Mouse (Mus musculus): Measurements from ENCODE around the gene Myo3b. TPM values are rescaled to one million over a fixed set of nuclear protein-coding genes. Genes with fewer than 3 reads are reported as not detected.

The Myo3b gene
- polyA plus RNA-seq, 1 experiment from 2014 or later, result not detected

DNA sequence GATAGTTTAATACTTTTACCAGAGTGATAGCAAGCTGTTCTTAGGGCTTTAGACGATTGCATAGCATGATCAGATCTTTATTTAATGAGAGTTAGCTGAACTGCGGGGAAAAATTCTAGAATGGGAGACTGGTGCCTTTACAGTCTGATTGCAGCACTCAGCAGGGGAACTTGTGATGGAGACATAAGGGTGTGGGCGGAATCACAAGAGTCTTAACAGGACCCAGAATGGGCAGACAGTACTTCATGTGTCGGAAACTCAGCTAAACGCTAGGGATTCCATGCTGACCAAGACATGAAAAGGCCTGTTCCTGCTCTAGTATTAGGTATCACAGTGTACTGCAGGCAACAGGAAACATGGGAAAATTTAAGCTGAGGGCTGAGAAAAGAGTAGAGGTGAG is 13.2 kb upstream of the Myo3b start:
- Histone ChIP-seq H3K4me3 (replicated peaks) (no peak overlapping the region), H3K9me3 (0 out of 2 replicates have a peak, but pooled peaks cover 5% of the 10 kb centered on the region), H3K36me3 (peaks cover 39% of the 10 kb centered on the region), H3K4me1 (replicated peaks) (no peaks in the 10 kb centered on the region), H3K4me2 (no peak overlapping the region), H3K27me3 (no peaks in the 10 kb centered on the region), H3K9ac (replicated peaks) (no peak overlapping the region), H3K27ac (no peak overlapping the region)
- no peak for ATAC-seq (ENCODE audit: insufficient number of reproducible peaks, insufficient read depth, low FRiP score, low TSS enrichment, low read depth)
- WGBS, result 88% methylated on average over 5 of the region's 5 CpGs

DNA sequence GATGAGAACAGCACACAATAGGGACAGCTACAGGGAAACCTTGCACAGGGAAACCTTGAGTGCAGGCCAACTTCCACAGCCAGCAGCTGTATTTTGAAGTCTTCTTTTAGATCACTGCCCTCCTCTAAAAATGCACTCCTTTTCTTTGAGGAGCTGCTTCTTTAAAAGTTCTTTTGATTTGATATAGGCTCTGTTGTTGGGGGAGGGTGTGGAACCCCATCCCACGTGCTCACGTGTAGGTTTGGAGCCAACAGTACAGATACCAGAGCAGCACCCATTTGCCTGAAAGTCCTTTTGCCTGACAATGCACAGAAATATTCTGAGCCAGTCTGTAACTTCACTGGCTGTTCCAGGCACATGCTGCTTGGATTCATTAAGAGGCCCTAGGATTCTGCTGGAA is 7.5 kb upstream of the Myo3b start:
- Histone ChIP-seq H3K27ac (no peak overlapping the region), H3K4me3 (replicated peaks) (no peak overlapping the region), H3K4me2 (no peak overlapping the region), H3K4me1 (replicated peaks) (no peaks in the 10 kb centered on the region), H3K9ac (replicated peaks) (no peak overlapping the region), H3K9me3 (0 out of 2 replicates have a peak, but pooled peaks cover 5% of the 10 kb centered on the region), H3K27me3 (no peaks in the 10 kb centered on the region), H3K36me3 (no peaks in the 10 kb centered on the region)
- no peak for ATAC-seq (ENCODE audit: insufficient number of reproducible peaks, insufficient read depth, low FRiP score, low TSS enrichment, low read depth)
- 86% methylated on average over 2 of the region's 2 CpGs for whole genome bisulfite sequencing

DNA sequence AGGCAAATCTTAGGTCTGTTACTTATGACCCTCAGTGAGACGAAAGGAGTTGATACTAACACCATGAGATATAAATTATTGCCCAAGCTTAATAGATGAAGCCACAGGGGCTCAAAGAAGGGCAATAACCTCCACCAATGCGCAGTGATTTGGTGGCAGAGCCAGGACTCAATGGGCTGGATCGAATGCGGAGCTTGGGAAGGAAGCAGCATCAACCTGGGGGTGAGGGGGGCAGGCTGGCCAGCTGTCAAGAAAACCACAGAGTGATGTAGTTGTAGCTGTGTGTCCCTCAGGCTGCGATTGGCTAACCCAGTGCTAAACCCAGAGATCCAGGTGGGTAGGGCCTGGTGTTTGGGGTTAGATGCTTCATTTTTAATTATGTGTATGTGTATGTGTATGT is 4.0 kb upstream of the Myo3b start:
- Histone ChIP-seq H3K9me3 (no peaks in the 10 kb centered on the region), H3K4me3 (replicated peaks) (no peak overlapping the region), H3K4me1 (replicated peaks) (no peaks in the 10 kb centered on the region; the same call in 1 of the 2 replicates), H3K27ac (no peak overlapping the region), H3K9ac (replicated peaks) (no peak overlapping the region), H3K27me3 (no peaks in the 10 kb centered on the region), H3K4me2 (no peak overlapping the region), H3K36me3 (no peaks in the 10 kb centered on the region)
- 69% methylated on average over 5 of the region's 5 CpGs for WGBS
- no peak for ATAC-seq (ENCODE audit: insufficient number of reproducible peaks, insufficient read depth, low FRiP score, low TSS enrichment, low read depth)

DNA sequence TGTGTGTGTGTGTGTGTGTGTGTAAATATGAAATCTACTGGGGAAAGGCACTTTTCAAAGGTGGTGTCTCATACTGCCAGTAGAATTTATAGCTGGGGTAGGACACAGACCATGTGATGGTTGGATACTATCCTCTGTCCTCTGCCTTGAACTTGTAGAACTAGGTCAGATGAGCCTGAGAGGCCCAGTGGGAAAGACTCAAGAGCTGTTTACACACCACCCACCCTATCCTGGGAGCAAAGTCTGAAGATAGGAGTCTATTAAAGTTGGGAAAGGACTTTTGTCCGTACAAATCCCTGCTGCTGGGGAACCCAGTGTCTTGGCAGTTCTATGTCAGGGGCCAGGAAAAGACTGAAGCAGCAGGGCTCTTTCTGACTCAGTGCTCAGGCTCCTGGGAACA is 3.6 kb upstream of the Myo3b start:
- H3K4me3 ChIP-seq (replicated peaks), result no peak overlapping the region
- H3K27ac ChIP-seq, result no peak overlapping the region
- no peaks in the 10 kb centered on the region for H3K27me3 ChIP-seq
- no peaks in the 10 kb centered on the region for H3K9me3 ChIP-seq
- no peak overlapping the region for H3K9ac ChIP-seq (replicated peaks)
- H3K4me2 ChIP-seq, result no peak overlapping the region
- no peak for ATAC-seq (ENCODE audit: insufficient number of reproducible peaks, insufficient read depth, low FRiP score, low TSS enrichment, low read depth)
- H3K36me3 ChIP-seq, result no peaks in the 10 kb centered on the region
- 74% methylated on average over 1 of the region's 1 CpGs for WGBS
- H3K4me1 ChIP-seq (replicated peaks), result no peaks in the 10 kb centered on the region; the same call in 1 of the 2 replicates

DNA sequence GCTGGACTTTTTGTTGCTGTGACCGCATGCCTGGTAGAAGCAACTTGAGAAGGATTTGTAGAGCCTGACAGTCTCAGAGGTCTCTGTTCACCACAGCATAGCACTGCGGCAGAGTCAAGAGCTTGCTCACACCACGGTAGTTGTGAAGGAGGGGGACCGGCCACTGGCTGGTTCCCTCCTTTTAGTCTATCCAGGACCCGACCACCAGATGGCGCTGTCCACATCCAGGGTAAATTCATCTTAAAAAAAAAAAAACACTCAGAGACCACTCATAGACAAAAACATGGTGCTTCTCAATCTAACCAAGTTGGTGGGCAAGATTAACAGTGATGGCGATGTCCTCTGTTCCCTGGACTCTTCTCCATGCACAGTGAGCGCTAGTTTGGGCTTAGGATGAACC is 1.7 kb upstream of the Myo3b start:
- H3K27me3 ChIP-seq, result no peaks in the 10 kb centered on the region
- no peak for ATAC-seq (ENCODE audit: insufficient number of reproducible peaks, insufficient read depth, low FRiP score, low TSS enrichment, low read depth)
- no peak overlapping the region for H3K4me3 ChIP-seq (replicated peaks)
- H3K4me1 ChIP-seq (replicated peaks), result no peaks in the 10 kb centered on the region; the same call in 1 of the 2 replicates
- H3K36me3 ChIP-seq, result no peaks in the 10 kb centered on the region
- H3K9ac ChIP-seq (replicated peaks), result no peak overlapping the region
- H3K4me2 ChIP-seq, result no peak overlapping the region
- H3K27ac ChIP-seq, result no peak overlapping the region
- WGBS, result 77% methylated on average over 8 of the region's 8 CpGs
- no peaks in the 10 kb centered on the region for H3K9me3 ChIP-seq

DNA sequence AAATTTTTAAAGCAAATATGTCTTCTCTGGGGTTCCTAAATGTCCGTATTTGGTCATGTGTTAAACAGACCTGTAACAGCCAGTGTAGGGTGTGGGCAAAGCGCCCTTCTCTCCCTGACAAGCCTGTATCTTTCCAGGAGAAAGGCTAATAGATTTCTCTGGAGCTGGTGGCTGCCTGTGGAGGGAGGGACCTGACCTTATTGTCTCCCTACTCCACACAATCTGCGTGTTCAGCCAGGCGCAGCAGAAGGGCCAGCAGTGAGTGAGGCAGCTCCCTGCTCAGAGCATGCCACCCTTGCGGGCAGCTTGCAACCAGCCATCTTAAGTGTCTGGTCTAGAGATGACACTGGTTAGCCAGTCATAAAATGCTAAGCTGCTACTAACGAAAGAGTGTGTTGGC is 5.5 kb downstream of the Myo3b start:
- no peaks in the 10 kb centered on the region for H3K9me3 ChIP-seq
- H3K4me3 ChIP-seq (replicated peaks), result no peak overlapping the region
- no peak overlapping the region for H3K9ac ChIP-seq (replicated peaks)
- no peaks in the 10 kb centered on the region for H3K4me1 ChIP-seq (replicated peaks)
- 67% methylated on average over 6 of the region's 6 CpGs for WGBS
- no peaks in the 10 kb centered on the region for H3K36me3 ChIP-seq
- no peak overlapping the region for H3K4me2 ChIP-seq
- H3K27ac ChIP-seq, result no peak overlapping the region
- H3K27me3 ChIP-seq, result no peaks in the 10 kb centered on the region
- no peak for ATAC-seq (ENCODE audit: insufficient number of reproducible peaks, insufficient read depth, low FRiP score, low TSS enrichment, low read depth)

DNA sequence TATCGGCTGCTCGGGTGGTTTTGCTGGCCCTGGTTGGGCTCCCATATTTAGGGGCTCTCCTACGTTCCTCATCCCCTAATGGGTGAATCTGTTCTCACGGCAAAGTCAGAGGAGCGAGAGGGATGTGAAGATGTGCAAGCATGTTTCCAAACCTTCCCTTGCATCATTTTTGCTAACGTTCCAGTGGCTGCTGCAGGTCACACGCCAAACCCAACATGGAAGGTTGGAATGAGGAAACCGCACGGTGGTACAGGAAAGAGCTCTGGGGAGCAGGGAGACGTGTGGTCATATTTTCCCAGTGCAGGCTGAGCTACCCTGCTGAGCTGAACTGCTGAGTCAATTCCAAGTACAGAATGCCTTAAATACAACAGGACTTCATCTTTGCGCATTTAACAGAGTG is 8.9 kb downstream of the Myo3b start:
- H3K27me3 ChIP-seq, result no peaks in the 10 kb centered on the region
- no peaks in the 10 kb centered on the region for H3K9me3 ChIP-seq
- H3K9ac ChIP-seq (replicated peaks), result no peak overlapping the region
- no peak for ATAC-seq (ENCODE audit: insufficient number of reproducible peaks, insufficient read depth, low FRiP score, low TSS enrichment, low read depth)
- no peaks in the 10 kb centered on the region for H3K4me1 ChIP-seq (replicated peaks)
- H3K27ac ChIP-seq, result no peak overlapping the region
- no peaks in the 10 kb centered on the region for H3K36me3 ChIP-seq
- WGBS, result 86% methylated on average over 11 of the region's 11 CpGs
- H3K4me2 ChIP-seq, result no peak overlapping the region
- H3K4me3 ChIP-seq (replicated peaks), result no peak overlapping the region

DNA sequence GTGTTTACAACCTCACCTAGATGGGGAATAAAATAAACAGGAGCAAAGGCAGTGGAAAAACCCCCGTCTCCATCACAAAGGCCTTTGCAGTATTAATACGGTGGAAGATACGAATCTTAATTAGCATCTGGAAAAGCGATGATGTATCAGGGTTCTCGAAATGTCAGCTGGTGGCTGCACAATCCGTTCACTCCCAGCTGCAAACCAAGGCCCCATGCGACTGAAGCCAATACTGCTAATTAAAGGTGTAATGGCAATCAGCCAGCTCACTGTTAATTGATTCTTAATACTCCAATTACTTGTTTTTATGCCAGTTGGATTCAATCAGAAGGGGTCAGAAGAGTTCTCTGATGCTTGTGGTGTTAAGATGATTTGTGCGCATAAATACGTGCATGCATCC is 14.9 kb downstream of the Myo3b start:
- no peak overlapping the region for H3K4me3 ChIP-seq (replicated peaks)
- H3K4me2 ChIP-seq, result no peak overlapping the region
- H3K4me1 ChIP-seq (replicated peaks), result 0 out of 2 replicates have a peak, but pooled peaks cover 3% of the 10 kb centered on the region
- no peaks in the 10 kb centered on the region for H3K9me3 ChIP-seq
- no peak overlapping the region for H3K9ac ChIP-seq (replicated peaks)
- 77% methylated on average over 9 of the region's 9 CpGs for WGBS
- H3K27ac ChIP-seq, result no peak overlapping the region
- no peaks in the 10 kb centered on the region for H3K36me3 ChIP-seq
- no peak for ATAC-seq (ENCODE audit: insufficient number of reproducible peaks, insufficient read depth, low FRiP score, low TSS enrichment, low read depth)
- no peaks in the 10 kb centered on the region for H3K27me3 ChIP-seq

DNA sequence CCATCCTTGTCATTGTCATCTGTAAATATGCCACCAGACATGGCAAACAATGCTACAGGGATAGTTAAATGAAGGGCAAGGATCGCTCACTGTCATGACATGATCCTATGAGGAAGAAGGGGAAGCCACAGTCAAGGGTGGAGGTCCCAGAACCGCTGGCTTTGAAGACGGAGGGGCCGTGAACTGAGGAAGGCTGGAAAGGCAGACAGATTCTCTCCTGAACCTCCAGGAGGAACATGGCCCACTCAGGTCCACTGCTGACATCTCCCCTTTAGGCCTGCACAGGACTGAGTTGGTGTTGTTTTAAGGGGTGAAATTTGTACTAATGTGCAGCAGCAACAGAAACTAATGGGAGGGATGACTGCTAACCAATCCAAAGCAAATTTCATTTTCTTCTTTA is 19.3 kb downstream of the Myo3b start:
- H3K4me3 ChIP-seq (replicated peaks), result no peak overlapping the region
- peaks cover 10% of the 10 kb centered on the region; the same call in 1 of the 2 replicates for H3K4me1 ChIP-seq (replicated peaks)
- no peaks in the 10 kb centered on the region for H3K9me3 ChIP-seq
- WGBS, result 92% methylated on average over 4 of the region's 4 CpGs
- ATAC-seq (ENCODE audit: insufficient number of reproducible peaks, insufficient read depth, low FRiP score, low TSS enrichment, low read depth), result no peak
- no peaks in the 10 kb centered on the region for H3K27me3 ChIP-seq
- H3K9ac ChIP-seq (replicated peaks), result no peak overlapping the region
- H3K4me2 ChIP-seq, result no peak overlapping the region
- no peak overlapping the region for H3K27ac ChIP-seq
- no peaks in the 10 kb centered on the region for H3K36me3 ChIP-seq

DNA sequence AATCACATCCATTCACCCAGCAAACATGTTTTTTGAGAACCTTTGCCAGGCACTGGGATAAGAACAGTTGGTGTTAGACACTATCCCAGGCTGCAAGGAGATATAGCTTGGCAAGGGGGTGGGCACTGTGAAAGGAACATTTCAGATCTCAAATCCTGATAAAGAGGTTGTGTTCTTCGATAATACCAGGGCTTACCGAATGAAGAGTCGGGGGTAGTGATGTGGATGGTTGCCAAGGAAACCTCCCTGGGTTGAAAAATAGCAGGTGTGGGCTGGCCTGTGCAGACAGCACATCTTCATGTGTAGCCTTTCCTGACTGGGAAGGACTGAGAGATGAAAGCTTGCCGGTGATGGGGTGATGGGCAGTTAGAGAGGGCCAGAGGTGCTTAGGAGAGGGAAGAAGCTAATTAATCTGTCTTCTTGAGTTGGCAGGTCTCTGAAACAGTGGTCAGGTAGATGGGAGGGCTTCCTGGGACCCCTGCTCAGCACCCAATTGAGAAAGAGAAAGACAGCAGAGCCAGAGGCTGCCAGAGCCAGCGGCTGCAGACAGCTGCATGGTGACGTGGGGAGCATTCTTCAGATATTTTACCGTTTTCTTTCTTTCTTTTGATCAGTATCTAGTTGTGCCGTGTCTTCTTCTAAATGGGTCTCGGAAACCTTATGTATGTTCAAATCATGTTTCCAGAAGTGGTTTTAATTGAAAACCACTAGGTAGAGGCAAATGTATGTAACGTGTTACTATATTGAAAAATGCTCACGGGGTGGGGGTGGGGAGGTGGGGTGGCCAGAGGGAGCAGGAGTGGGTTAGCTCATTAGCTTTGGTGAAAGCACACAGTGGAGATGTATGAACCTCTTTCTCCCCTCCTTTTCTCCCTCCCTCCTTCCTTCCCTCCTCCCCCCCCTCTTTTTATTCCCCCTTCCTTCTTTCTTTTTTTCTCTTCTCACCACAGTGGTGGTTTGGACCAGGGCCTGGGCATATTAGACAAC is 21.7 kb downstream of the Myo3b start:
- Histone ChIP-seq H3K9ac (replicated peaks) (no peak overlapping the region), H3K9me3 (no peaks in the 10 kb centered on the region), H3K4me2 (no peak overlapping the region), H3K27me3 (no peaks in the 10 kb centered on the region), H3K36me3 (no peaks in the 10 kb centered on the region), H3K27ac (no peak overlapping the region), H3K4me1 (replicated peaks) (peaks cover 6% of the 10 kb centered on the region; the same call in 1 of the 2 replicates), H3K4me3 (replicated peaks) (no peak overlapping the region)
- ATAC-seq (ENCODE audit: insufficient number of reproducible peaks, insufficient read depth, low FRiP score, low TSS enrichment, low read depth), result no peak
- 65% methylated on average over 11 of the region's 11 CpGs for WGBS

DNA sequence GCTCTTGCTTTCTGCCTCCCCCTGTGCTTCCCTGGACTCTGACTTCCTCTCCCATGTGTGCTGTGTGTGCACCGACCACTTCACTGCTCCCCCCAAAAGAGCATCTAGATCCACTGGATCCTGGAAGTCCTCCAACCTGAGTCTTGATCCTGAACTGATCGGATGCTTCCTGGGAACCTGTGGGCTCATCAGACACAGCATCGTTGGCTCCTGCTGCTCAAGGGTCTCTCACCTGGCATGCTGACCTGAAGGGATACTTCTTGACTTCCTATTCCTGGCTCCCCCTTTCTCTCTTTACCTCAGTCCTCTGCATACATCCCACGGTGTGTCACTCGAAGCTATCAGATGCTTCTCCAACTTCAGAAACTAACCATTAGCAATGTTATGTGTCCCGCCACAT is 26.2 kb downstream of the Myo3b start:
- Histone ChIP-seq H3K27ac (no peak overlapping the region), H3K4me1 (replicated peaks) (peaks cover 6% of the 10 kb centered on the region; the same call in 1 of the 2 replicates), H3K9me3 (no peaks in the 10 kb centered on the region), H3K4me3 (replicated peaks) (no peak overlapping the region), H3K4me2 (no peak overlapping the region), H3K9ac (replicated peaks) (no peak overlapping the region), H3K27me3 (no peaks in the 10 kb centered on the region), H3K36me3 (no peaks in the 10 kb centered on the region)
- 81% methylated on average over 6 of the region's 6 CpGs for WGBS
- no peak for ATAC-seq (ENCODE audit: insufficient number of reproducible peaks, insufficient read depth, low FRiP score, low TSS enrichment, low read depth)
